In the genomic region with DNA sequence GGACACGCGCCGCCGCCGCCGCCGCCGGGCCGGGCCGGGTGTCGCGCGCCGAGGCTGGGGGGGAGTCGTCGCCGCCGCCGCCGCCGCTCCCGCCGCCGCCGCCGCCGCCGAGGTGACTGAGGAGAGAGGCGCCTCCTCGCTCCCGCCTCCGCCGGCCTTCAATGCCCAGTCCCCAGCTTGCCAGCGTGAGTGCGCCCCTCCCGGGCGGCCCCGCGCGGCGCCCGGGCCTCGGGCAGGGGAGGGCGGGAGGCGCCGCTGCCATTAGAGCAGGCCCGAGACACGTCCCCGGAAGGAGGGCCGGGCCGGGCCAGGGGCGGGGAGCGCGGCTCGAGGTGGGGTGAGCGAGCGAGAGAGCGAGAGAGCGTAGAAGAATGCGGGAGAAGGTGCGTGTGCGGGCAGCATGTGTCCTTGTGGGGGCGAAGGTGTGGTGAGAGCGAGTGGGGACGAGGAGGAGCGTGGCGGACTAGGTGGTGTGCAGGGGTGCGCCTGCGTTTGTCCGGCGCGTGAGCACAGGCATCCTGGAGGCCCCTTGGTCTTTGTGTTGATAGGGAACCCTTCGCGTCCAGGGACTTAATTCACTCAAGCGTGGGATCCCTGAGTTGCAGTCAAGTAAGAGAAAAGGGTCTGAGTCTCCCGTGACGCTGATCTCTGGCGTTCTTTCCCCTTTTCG, we compare ENCODE assay signal across 8 mouse cellular contexts. TPM values are rescaled to one million over a fixed set of nuclear protein-coding genes. Genes with fewer than 3 reads are reported as not detected.
A peak's percentile ranks its signal among the peaks of the same experiment; 100 is the strongest.
DNase-seq lines count a peak whose midpoint lies in the region; ATAC-seq and TF ChIP-seq lines count a peak whose summit lies in the region.

No protein-coding gene starts in this region.

- ATAC-seq in forebrain, embryonic 14.5 days = peak; percentile 85
- ATAC-seq in lung, embryonic 14.5 days (ENCODE audit: insufficient read depth) = peak; percentile 85
- peak; percentile 87 for ATAC-seq in neural tube, embryonic 15.5 days (ENCODE audit: low FRiP score)

- 1% methylated on average over 42 of the region's 79 CpGs for WGBS in forebrain, embryonic 14.5 days
- WGBS in lung, embryonic 14.5 days = under 1% methylated on average over 65 of the region's 79 CpGs
- WGBS in neural tube, embryonic 15.5 days = 0% methylated on average over 37 of the region's 79 CpGs

- peaks cover 79% of the 10 kb centered on the region for H3K4me1 ChIP-seq in E14TG2a.4 (replicated peaks; ENCODE audit: low read depth, low read length)
- peaks cover 19% of the 10 kb centered on the region for H3K4me1 ChIP-seq in forebrain, embryonic 14.5 days (ENCODE audit: control insufficient read depth, insufficient read depth, low read length)
- peaks cover 19% of the 10 kb centered on the region for H3K4me1 ChIP-seq in lung, embryonic 14.5 days (ENCODE audit: insufficient read depth)
- H3K4me1 ChIP-seq in neural tube, embryonic 15.5 days = peaks cover 40% of the 10 kb centered on the region

- no peaks in the 10 kb centered on the region for H3K27me3 ChIP-seq in E14TG2a.4 (ENCODE audit: insufficient read depth, low read length)
- H3K27me3 ChIP-seq in forebrain, embryonic 14.5 days (replicated peaks; ENCODE audit: control insufficient read depth, insufficient read depth, low read length) = no peaks in the 10 kb centered on the region
- no peaks in the 10 kb centered on the region for H3K27me3 ChIP-seq in lung, embryonic 14.5 days (ENCODE audit: insufficient read depth, low read length)
- H3K27me3 ChIP-seq in neural tube, embryonic 15.5 days (replicated peaks) = no peaks in the 10 kb centered on the region

- intact Hi-C loops in heart, postnatal 25 days (cut with DNase I) = loop anchor here (2.0 to 5.0 kb wide), 3 partner anchors 14 to 78 kb away; a partner anchor contains a TSS

- H3K27ac ChIP-seq in forebrain, embryonic 14.5 days (ENCODE audit: low read depth, low read length) = peak overlapping the region; percentile 91
- H3K27ac ChIP-seq in layer of hippocampus, adult 2 months = peak overlapping the region; percentile 91
- peak overlapping the region; percentile 96 for H3K27ac ChIP-seq in lung, embryonic 14.5 days (ENCODE audit: low read depth)
- H3K27ac ChIP-seq in neural tube, embryonic 15.5 days (replicated peaks) = peak overlapping the region; percentile 93

- TF ChIP-seq CTCF in E14TG2a.4 (conservative IDR thresholded peaks at IDR 0.05; ENCODE audit: low read length) = no peak
- TF ChIP-seq CTCF in layer of hippocampus, adult 2 months (conservative IDR thresholded peaks at IDR 0.05) = no peak; the same call in 1 of the 2 replicates
- peak; percentile 9; the same call in 1 of the 2 replicates for TF ChIP-seq CTCF in lung, embryonic 14.5 days (IDR thresholded peaks at IDR 0.05; ENCODE audit: low read depth)

- H3K9me3 ChIP-seq in E14TG2a.4 (ENCODE audit: low read length) = no peaks in the 10 kb centered on the region
- no peaks in the 10 kb centered on the region for H3K9me3 ChIP-seq in forebrain, embryonic 14.5 days (replicated peaks; ENCODE audit: control insufficient read depth, low read length)
- no peaks in the 10 kb centered on the region for H3K9me3 ChIP-seq in lung, embryonic 14.5 days (ENCODE audit: low read depth, low read length)
- no peaks in the 10 kb centered on the region for H3K9me3 ChIP-seq in neural tube, embryonic 15.5 days (replicated peaks)

- peak overlapping the region; percentile 89 for H3K9ac ChIP-seq in forebrain, embryonic 14.5 days (ENCODE audit: low read length)
- H3K9ac ChIP-seq in lung, embryonic 14.5 days = peak overlapping the region; percentile 95
- H3K9ac ChIP-seq in neural tube, embryonic 15.5 days (replicated peaks) = peak overlapping the region; percentile 94

- H3K4me3 ChIP-seq in E14TG2a.4 (replicated peaks; ENCODE audit: low read length) = peak overlapping the region; percentile 92
- peak overlapping the region; percentile 91 for H3K4me3 ChIP-seq in forebrain, embryonic 14.5 days (ENCODE audit: low read depth, low read length)
- H3K4me3 ChIP-seq in layer of hippocampus, adult 2 months = peak overlapping the region; percentile 87
- peak overlapping the region; percentile 70 for H3K4me3 ChIP-seq in lung, embryonic 14.5 days (ENCODE audit: low read depth, low read length)
- H3K4me3 ChIP-seq in neural tube, embryonic 15.5 days (replicated peaks) = peak overlapping the region; percentile 89

- DNase-seq in cerebellum, adult 11 months = peak; percentile 63
- peak; percentile 67 for DNase-seq in forebrain, embryonic 14.5 days (ENCODE audit: low spot score)
- DNase-seq in heart, postnatal 25 days (ENCODE audit: low spot score) = peak; percentile 64
- peak; percentile 49 to 61 for DNase-seq in layer of hippocampus, adult 2 months (ENCODE audit: low spot score in 2 of 2)
- peak; percentile 84 for DNase-seq in lung, embryonic 14.5 days
- peak; percentile 80 for DNase-seq in testis, postnatal 10 days (ENCODE audit: low spot score)

- peaks cover 19% of the 10 kb centered on the region for H3K36me3 ChIP-seq in E14TG2a.4 (ENCODE audit: insufficient read depth, low read length)
- H3K36me3 ChIP-seq in forebrain, embryonic 14.5 days (ENCODE audit: control insufficient read depth, insufficient read depth, low read length) = no peaks in the 10 kb centered on the region
- no peaks in the 10 kb centered on the region for H3K36me3 ChIP-seq in lung, embryonic 14.5 days (ENCODE audit: insufficient read depth)
- H3K36me3 ChIP-seq in neural tube, embryonic 15.5 days = no peaks in the 10 kb centered on the region

- peak overlapping the region; percentile 82 for H3K4me2 ChIP-seq in forebrain, embryonic 14.5 days (ENCODE audit: low read length)
- peak overlapping the region; percentile 74 for H3K4me2 ChIP-seq in lung, embryonic 14.5 days
- peak overlapping the region; percentile 88 for H3K4me2 ChIP-seq in neural tube, embryonic 15.5 days

RNA-seq across cellular contexts. Expression of a gene that starts 9.5 kb away (rescaled TPM):
- polyA plus RNA-seq in forebrain, embryonic 14.5 days (2014; fragmentation: Nextera tagmentation; extraction: Ambion mirVana) = 213 and 214 TPM in 2 replicates
- total RNA-seq in heart, postnatal 25 days (2021) = 100 to 1,000 TPM; 192 to 205 TPM
- total RNA-seq in layer of hippocampus, adult 2 months (2021) = 100 to 1,000 TPM; 134 to 137 TPM
- polyA plus RNA-seq in lung, embryonic 14.5 days (2014; fragmentation: Nextera tagmentation; extraction: Ambion mirVana) = 291 and 336 TPM in 2 replicates
- polyA plus RNA-seq in neural tube, embryonic 15.5 days (2015; fragmentation: Nextera tagmentation; extraction: Ambion mirVana) = 217 and 247 TPM in 2 replicates

Comparison
In these comparisons a context has a peak if more than half of its experiments do, and no peak if none do; other contexts are left out.
1. Peak in every context shown above with its lines: DNase-seq, ATAC-seq, H3K4me3 ChIP-seq and H3K27ac ChIP-seq.